Mouse (Mus musculus): ENCODE data around the gene Rsbn1l. TPM values are rescaled to one million over a fixed set of nuclear protein-coding genes. Genes with fewer than 3 reads are reported as not detected.

Rsbn1l gene
- polyA plus RNA-seq, 1 experiment from 2014 or later: 5.9 TPM

DNA sequence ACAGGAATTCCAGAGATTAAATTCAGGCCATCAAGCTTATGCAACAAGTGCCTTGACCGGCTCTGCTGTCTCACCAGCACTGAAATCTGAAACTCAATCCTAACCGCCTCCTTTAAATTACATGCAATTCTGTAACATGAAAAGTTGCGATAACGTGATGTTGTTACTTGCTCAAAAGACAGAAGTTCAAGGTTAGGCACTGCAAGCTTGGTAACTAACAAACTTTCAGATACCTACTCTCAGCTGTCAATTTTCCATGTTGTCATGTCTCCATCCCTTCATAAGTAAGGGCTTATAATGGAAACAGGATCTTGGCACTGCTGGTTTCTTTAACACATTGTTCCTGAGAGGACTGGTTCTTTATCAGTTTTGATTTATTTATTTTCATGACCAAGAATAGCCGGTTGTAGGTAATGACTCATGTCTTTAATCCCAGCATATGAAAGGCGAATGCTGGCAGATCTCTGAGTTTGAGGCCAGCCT, 26.5 kb downstream of the Rsbn1l start:
- H3K9ac ChIP-seq: no peak overlapping the region
- no peak overlapping the region for H3K27ac ChIP-seq
- no peak for ATAC-seq (ENCODE audit: insufficient number of reproducible peaks, insufficient read depth, low FRiP score, low TSS enrichment, low read depth)
- no peak overlapping the region for H3K4me3 ChIP-seq
- H3K27me3 ChIP-seq: no peaks in the 10 kb centered on the region
- H3K9me3 ChIP-seq: no peaks in the 10 kb centered on the region
- H3K4me1 ChIP-seq: no peaks in the 10 kb centered on the region
- H3K4me2 ChIP-seq: no peak overlapping the region
- 58% methylated on average over 6 of the region's 6 CpGs for WGBS
- H3K36me3 ChIP-seq: no peaks in the 10 kb centered on the region; the same call in 1 of the 2 replicates

DNA sequence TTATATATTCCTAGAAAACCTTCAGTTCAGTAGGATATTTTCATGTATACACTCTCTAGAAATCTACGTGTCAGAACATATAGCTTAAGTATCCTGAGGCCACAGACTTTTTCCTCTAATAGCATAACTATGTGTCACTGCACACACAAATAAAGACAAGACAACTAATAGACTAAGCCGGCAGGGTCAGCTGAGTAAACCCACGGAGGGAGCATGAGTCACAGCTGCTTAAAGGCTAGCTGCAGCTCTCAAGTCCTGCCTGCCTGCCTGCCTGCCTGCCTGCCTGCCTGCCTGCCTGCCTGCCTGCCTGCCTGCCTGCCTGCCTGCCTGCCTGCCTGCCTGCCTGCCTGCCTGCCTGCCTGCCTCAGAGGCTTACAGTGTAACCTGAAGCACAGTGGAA, 30.7 kb downstream of the Rsbn1l start:
- Histone ChIP-seq H3K9me3 (no peaks in the 10 kb centered on the region), H3K4me2 (no peak overlapping the region), H3K4me1 (no peaks in the 10 kb centered on the region), H3K9ac (no peak overlapping the region), H3K4me3 (no peak overlapping the region), H3K36me3 (no peaks in the 10 kb centered on the region; the same call in 1 of the 2 replicates), H3K27me3 (no peaks in the 10 kb centered on the region), H3K27ac (no peak overlapping the region)
- no peak for ATAC-seq (ENCODE audit: insufficient number of reproducible peaks, insufficient read depth, low FRiP score, low TSS enrichment, low read depth)
- 71% methylated on average over 3 of the region's 3 CpGs for WGBS

DNA sequence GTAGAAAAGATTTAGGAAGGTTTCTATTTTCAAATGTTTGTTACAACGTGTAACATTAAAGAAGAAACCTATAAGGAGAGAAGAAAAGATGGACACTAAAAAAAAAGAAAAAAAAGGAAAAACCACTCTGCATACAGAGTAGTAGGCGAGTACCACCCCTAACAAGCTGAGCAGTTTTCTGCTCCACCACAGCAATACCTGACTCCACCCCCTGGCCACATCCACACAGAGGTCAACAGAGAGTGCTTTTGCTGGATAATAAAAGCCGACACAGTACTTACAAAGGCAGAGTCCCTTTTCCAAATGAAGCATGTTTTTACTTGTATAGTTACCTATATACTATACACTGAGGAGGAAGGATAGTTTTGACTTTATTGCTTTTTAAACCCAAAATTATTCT, 31.6 kb downstream of the Rsbn1l start:
- no peak for ATAC-seq (ENCODE audit: insufficient number of reproducible peaks, insufficient read depth, low FRiP score, low TSS enrichment, low read depth)

DNA sequence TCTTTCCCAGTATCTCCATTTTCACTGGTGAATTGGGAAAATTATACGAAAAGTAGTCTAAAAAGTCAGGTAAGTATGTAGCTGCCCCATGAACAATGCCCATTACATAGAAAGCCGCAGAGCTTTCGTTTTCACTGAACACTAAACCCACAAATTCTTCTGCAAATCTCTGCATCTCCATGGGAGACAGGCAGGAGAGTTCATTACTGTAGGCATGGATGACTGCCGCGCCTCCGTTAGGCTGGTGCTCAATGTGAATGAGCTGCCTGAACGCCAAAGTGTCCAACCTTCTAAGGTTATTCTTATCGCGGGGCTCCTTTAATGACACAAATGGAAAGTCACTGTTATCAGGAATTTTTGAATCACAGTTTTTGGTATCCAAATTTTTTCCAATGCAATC, 36.6 kb downstream of the Rsbn1l start:
- H3K9me3 ChIP-seq: no peaks in the 10 kb centered on the region
- 96% methylated on average over 9 of the region's 9 CpGs for WGBS
- no peak for ATAC-seq (ENCODE audit: insufficient number of reproducible peaks, insufficient read depth, low FRiP score, low TSS enrichment, low read depth)
- H3K27me3 ChIP-seq: no peaks in the 10 kb centered on the region
- no peak overlapping the region for H3K4me2 ChIP-seq
- no peaks in the 10 kb centered on the region for H3K4me1 ChIP-seq
- no peak overlapping the region for H3K9ac ChIP-seq
- no peak overlapping the region for H3K4me3 ChIP-seq
- 0 out of 2 replicates have a peak, but pooled peaks cover 4% of the 10 kb centered on the region for H3K36me3 ChIP-seq
- H3K27ac ChIP-seq: no peak overlapping the region

More for the DNA sequence above, 31.6 kb downstream of the Rsbn1l start:
- no peaks in the 10 kb centered on the region; the same call in 1 of the 2 replicates for H3K36me3 ChIP-seq
- H3K9me3 ChIP-seq: no peaks in the 10 kb centered on the region
- no peak overlapping the region for H3K9ac ChIP-seq
- no peak overlapping the region for H3K4me2 ChIP-seq
- no peak overlapping the region for H3K27ac ChIP-seq
- WGBS: 76% methylated on average over 3 of the region's 3 CpGs
- no peak overlapping the region for H3K4me3 ChIP-seq
- no peaks in the 10 kb centered on the region for H3K4me1 ChIP-seq
- no peaks in the 10 kb centered on the region for H3K27me3 ChIP-seq

DNA sequence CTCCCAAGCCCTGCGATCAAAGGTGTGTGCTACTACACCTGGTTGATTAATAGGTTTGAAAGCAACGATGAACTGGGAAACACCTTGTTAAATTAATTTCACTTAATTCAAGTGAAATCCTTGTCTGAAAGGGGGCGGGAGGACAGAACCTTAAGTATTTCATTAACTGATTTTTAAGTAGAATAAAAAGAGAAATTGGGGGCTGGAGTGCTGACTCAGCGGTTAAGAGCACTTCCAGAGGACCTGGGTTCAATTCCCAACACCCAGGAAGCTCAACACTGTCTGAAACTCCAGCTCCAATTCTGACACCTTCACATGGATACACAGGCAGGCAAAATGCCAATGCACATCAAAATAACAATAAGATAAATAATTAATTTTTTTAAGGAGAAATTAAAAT, 37.2 kb downstream of the Rsbn1l start:
- H3K36me3 ChIP-seq: 0 out of 2 replicates have a peak, but pooled peaks cover 4% of the 10 kb centered on the region
- no peaks in the 10 kb centered on the region for H3K27me3 ChIP-seq
- H3K4me1 ChIP-seq: no peaks in the 10 kb centered on the region
- ATAC-seq (ENCODE audit: insufficient number of reproducible peaks, insufficient read depth, low FRiP score, low TSS enrichment, low read depth): no peak
- no peak overlapping the region for H3K4me2 ChIP-seq
- 97% methylated on average over 4 of the region's 4 CpGs for WGBS
- H3K4me3 ChIP-seq: no peak overlapping the region
- no peaks in the 10 kb centered on the region for H3K9me3 ChIP-seq
- no peak overlapping the region for H3K9ac ChIP-seq
- no peak overlapping the region for H3K27ac ChIP-seq

DNA sequence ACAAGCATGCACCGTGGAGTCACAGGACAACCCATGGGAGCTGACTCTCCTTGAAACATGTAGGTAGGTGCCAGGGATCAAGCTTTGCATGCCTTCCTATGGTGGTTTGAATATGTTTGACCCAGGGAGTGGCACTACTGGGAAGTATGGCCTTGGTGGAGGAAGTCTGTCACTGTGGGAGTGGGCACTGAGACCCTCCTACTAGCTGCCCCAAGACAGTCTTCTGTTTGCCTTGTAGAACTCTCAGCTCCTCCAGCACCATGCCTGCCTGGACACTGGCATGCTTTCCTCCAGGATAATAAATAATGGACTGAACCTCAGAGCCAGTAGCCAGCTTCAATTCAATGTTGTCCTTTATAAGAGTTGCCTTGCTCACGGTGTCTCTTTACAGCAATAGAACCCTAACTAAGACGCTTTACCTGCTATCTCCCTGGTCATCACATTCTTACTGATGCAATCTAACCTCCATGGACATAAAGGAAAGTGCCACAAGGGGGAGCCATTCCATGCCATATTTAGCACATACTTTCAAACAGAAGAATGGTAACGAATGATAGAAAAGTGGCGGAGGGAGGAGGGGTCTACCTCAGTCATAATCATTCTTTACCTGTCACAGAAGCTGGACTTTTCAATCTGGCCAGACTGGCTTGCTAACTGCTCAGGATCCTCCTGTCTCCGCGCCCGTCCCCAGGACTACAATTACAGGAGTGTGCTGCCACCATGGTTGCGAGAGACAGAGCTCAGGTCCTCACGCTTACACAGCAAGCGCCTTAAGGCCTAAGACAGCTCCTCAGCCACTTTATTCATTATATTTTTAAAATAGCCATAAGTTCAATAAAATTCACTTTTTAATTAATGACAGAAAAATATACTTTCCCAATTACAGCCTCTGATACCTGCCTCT, 42.6 kb downstream of the Rsbn1l start:
- Histone ChIP-seq H3K9ac (no peak overlapping the region), H3K36me3 (0 out of 2 replicates have a peak, but pooled peaks cover 4% of the 10 kb centered on the region), H3K9me3 (no peaks in the 10 kb centered on the region), H3K4me3 (no peak overlapping the region), H3K4me2 (no peak overlapping the region), H3K27ac (no peak overlapping the region), H3K27me3 (no peaks in the 10 kb centered on the region), H3K4me1 (no peaks in the 10 kb centered on the region)
- no peak for ATAC-seq (ENCODE audit: insufficient number of reproducible peaks, insufficient read depth, low FRiP score, low TSS enrichment, low read depth)
- WGBS: 70% methylated on average over 11 of the region's 11 CpGs

DNA sequence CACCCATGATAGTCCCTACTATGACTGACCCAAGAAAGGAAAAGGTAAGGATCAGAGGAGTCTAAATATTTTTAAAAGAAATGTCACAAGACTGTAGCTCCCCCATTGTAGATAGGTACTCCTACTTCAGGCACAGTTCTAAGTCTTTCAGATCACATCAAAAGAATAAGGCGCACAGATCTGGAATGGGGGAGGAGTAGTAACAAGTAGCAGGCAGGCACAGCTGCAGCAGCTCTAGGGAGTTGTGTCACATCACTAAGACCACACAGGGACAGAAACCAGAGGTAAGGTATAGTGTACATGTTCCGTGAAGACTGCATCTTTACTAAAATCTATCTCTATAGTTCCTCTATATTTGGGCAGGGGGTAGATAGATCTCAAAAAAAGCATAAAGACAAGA, 44.5 kb downstream of the Rsbn1l start:
- 80% methylated on average over 2 of the region's 2 CpGs for WGBS
- H3K9me3 ChIP-seq: no peaks in the 10 kb centered on the region
- ATAC-seq (ENCODE audit: insufficient number of reproducible peaks, insufficient read depth, low FRiP score, low TSS enrichment, low read depth): no peak

DNA sequence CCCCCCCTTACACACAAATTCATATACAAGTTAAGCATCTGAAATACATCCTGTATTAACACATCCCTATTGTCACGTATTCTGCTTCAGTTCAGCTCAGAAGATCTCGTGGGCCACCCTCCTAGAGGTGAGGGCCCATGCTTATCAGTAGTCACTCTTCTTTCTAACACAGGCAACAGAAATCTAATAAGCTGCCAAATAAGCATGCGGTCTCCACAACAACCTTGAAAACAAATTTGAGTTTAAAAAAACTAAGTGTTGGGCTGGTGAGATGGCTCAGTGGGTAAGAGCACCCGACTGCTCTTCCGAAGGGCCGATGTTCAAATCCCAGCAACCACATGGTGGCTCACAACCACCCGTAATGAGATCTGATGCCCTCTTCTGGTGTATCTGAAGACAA, 50.0 kb downstream of the Rsbn1l start:
- Histone ChIP-seq H3K4me1 (no peaks in the 10 kb centered on the region), H3K36me3 (peaks cover 33% of the 10 kb centered on the region), H3K9me3 (no peaks in the 10 kb centered on the region), H3K9ac (no peak overlapping the region), H3K27me3 (no peaks in the 10 kb centered on the region), H3K4me3 (no peak overlapping the region), H3K4me2 (no peak overlapping the region), H3K27ac (no peak overlapping the region)
- ATAC-seq (ENCODE audit: insufficient number of reproducible peaks, insufficient read depth, low FRiP score, low TSS enrichment, low read depth): no peak
- WGBS: 92% methylated on average over 7 of the region's 7 CpGs

More for the DNA sequence above, 44.5 kb downstream of the Rsbn1l start:
- no peaks in the 10 kb centered on the region for H3K27me3 ChIP-seq
- no peaks in the 10 kb centered on the region for H3K4me1 ChIP-seq
- H3K27ac ChIP-seq: no peak overlapping the region
- no peak overlapping the region for H3K4me2 ChIP-seq
- H3K9ac ChIP-seq: no peak overlapping the region
- H3K36me3 ChIP-seq: peaks cover 13% of the 10 kb centered on the region; the same call in 1 of the 2 replicates
- H3K4me3 ChIP-seq: no peak overlapping the region

DNA sequence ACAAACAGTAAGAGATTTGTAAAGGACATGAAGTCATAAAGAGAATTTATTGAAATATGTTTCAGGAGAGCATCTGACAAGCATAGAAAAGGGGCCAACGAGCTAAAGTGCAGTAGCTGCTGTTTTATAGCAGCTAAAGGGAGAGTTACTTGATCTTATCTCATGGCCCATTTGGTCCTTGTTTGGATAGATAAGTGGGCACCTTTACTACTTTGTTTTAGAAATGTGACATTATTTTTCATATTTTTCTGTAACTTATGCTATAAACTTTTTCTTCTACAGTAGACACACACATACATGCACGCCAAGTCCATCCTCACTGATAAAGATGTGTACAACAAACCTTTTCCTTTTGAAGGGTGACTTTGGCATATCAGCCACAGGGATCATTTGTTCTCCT, 50.8 kb downstream of the Rsbn1l start:
- H3K27me3 ChIP-seq: no peaks in the 10 kb centered on the region
- 85% methylated on average over 2 of the region's 2 CpGs for WGBS
- no peak overlapping the region for H3K4me3 ChIP-seq
- H3K9ac ChIP-seq: no peak overlapping the region
- no peaks in the 10 kb centered on the region for H3K9me3 ChIP-seq
- H3K4me1 ChIP-seq: no peaks in the 10 kb centered on the region
- no peak for ATAC-seq (ENCODE audit: insufficient number of reproducible peaks, insufficient read depth, low FRiP score, low TSS enrichment, low read depth)
- H3K27ac ChIP-seq: no peak overlapping the region
- peaks cover 39% of the 10 kb centered on the region for H3K36me3 ChIP-seq
- H3K4me2 ChIP-seq: no peak overlapping the region

DNA sequence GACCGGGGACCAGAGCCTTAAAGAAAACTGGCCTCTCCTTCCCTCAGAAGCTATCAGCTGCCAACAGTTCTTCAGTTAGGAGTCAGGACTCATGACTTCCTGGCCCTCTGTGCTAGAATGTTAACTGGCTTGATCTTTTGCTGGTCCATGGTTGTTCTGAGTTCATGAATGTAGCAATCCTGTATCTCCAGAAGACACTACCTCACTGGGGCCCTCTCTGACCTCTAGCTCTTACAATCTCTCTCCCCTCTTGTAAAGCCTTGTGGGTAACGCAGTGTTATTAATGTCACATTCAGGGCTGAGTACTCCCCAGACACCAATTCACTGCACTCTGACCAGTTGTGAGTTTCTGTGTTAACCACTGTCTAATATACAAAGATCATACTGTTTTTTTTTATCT, 51.6 kb downstream of the Rsbn1l start:
- Histone ChIP-seq H3K4me1 (no peaks in the 10 kb centered on the region), H3K36me3 (peaks cover 43% of the 10 kb centered on the region), H3K9ac (no peak overlapping the region), H3K9me3 (no peaks in the 10 kb centered on the region), H3K27ac (no peak overlapping the region), H3K4me3 (no peak overlapping the region), H3K27me3 (no peaks in the 10 kb centered on the region), H3K4me2 (no peak overlapping the region)
- 86% methylated on average over 2 of the region's 2 CpGs for WGBS
- ATAC-seq (ENCODE audit: insufficient number of reproducible peaks, insufficient read depth, low FRiP score, low TSS enrichment, low read depth): no peak

DNA sequence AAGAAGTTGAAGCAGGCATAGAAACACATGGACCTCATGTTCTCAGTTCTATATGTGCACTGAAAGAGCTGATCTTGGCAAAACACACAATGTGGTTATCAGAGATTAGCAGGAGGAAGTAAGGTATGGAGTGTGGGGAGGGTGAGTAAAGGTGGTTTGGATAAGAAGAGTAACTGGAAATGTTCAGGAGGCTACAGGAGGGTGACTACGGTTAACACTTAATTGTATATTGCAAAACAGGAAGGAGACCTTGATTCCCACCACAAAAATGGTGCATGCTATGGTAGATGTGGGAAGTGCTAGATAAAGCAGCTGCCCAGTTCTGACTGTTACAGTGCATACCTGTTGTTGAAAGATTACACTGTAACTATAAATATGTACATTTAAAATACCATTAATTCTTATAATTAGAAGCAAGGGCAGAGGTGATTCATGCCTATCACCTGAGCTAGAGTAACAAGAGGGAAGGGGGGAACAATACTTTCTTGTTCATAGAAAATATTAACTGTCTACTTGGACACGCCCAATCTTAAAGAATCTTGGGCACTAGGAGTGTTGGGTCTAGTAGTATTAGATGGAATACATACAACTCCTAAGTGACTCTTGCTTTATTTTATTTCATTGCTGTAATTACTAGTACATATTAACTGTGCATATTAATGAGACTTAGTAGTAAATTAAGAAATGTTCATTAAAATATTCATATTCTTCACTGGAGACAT, 58.6 kb downstream of the Rsbn1l start:
- Histone ChIP-seq H3K4me1 (no peaks in the 10 kb centered on the region), H3K27ac (no peak overlapping the region), H3K4me2 (no peak overlapping the region), H3K36me3 (peaks cover 38% of the 10 kb centered on the region), H3K9ac (no peak overlapping the region), H3K27me3 (no peaks in the 10 kb centered on the region), H3K4me3 (no peak overlapping the region), H3K9me3 (no peaks in the 10 kb centered on the region)
- no peak for ATAC-seq (ENCODE audit: insufficient number of reproducible peaks, insufficient read depth, low FRiP score, low TSS enrichment, low read depth)
- 92% methylated on average over 2 of the region's 2 CpGs for WGBS
